Mouse (Mus musculus): ENCODE data around the gene Syn3.

GRCm38 (mm10) chr10:86062261-86063017, 436.3 kb downstream of the Syn3 start:
- TF ChIP-seq CTCF (IDR thresholded peaks at IDR 0.05; ENCODE audit: low read depth) = no peak
- no peak for TF ChIP-seq EP300 (IDR thresholded peaks at IDR 0.05; ENCODE audit: low read depth)
